Mouse (Mus musculus): Measurements from ENCODE around the gene Bglap3. TPM values are rescaled to one million over a fixed set of nuclear protein-coding genes. Genes with fewer than 3 reads are reported as not detected.
"Not testable (repeated sequence)": the region's sequence is repeated elsewhere in the genome, so short reads cannot be mapped to it uniquely, and the experiment has no call there.

Gene Bglap3
- polyA plus RNA-seq, 1 experiment from 2014 or later = 19.8 TPM

DNA sequence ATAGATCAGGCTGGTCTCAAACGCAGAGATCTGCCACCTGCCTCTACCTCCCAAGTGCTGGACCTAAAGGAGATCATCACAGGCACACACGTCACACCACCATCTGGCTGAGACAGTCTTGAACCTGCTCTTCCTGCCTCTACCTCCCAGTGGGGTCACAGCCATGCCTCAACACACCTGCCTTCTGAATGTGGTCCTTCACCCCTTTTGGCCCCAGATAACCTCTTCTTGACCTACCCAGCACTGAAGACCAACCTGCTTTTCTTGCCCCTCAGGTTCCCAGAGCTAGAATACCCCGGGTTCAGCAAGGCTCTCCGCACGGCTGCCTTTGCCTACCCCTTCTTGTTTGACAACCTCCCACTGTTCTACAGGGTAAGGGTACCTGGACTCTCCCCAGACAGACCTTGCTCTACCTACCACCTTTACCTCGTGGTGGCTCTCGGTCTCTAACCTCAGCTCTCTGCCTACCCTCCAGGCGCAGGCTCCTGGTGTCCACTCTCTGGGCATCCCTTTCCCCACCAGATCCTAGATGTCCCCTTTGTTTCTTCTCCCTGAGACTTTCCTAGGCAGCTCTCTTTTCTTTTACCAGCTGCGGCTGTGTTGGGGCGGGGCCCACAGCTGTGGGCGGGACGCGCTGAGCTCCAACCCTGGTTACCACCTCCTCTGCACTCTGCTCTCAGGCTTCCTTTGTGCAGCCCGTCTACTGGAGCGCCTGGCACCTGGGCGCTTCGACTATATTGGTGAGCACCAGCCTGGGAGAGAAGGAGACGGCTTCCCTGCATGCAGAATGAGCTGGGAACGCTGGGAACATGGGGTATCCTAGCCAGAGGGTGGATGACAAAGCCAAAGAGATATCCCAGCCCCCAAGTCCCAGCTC, 3.4 kb upstream of the Bglap3 start:
- peaks cover 11% of the 10 kb centered on the region for H3K4me1 ChIP-seq
- H3K9ac ChIP-seq = not testable (repeated sequence)

GRCm38 (mm10) chr3:88368511-88368910, 4.0 kb downstream of the Bglap3 start:
- Histone ChIP-seq H3K4me1 (peaks cover 11% of the 10 kb centered on the region), H3K27me3 (peaks cover 16% of the 10 kb centered on the region)
- H3K4me2 ChIP-seq (replicated peaks); H3K27ac ChIP-seq (replicated peaks); H3K9ac ChIP-seq; H3K4me3 ChIP-seq (replicated peaks); ATAC-seq (ENCODE audit: insufficient number of reproducible peaks, low FRiP score, low TSS enrichment, low read depth); H3K36me3 ChIP-seq; H3K9me3 ChIP-seq (replicated peaks): not testable (repeated sequence)
- 69% methylated on average over 7 of the region's 7 CpGs for WGBS

More for the DNA sequence above, 3.4 kb upstream of the Bglap3 start:
- H3K27ac ChIP-seq (replicated peaks) = 0 out of 2 replicates have a peak overlapping the region, but pooled peaks have one; percentile 48
- not testable (repeated sequence) for H3K9me3 ChIP-seq (replicated peaks); H3K36me3 ChIP-seq; H3K27me3 ChIP-seq
- peak overlapping the region; percentile 31 for H3K4me3 ChIP-seq (replicated peaks)
- peak overlapping the region; percentile 48 for H3K4me2 ChIP-seq (replicated peaks)
- 7% methylated on average over 19 of the region's 19 CpGs for WGBS
- peak; percentile 89 for ATAC-seq (ENCODE audit: insufficient number of reproducible peaks, low FRiP score, low TSS enrichment, low read depth)

DNA sequence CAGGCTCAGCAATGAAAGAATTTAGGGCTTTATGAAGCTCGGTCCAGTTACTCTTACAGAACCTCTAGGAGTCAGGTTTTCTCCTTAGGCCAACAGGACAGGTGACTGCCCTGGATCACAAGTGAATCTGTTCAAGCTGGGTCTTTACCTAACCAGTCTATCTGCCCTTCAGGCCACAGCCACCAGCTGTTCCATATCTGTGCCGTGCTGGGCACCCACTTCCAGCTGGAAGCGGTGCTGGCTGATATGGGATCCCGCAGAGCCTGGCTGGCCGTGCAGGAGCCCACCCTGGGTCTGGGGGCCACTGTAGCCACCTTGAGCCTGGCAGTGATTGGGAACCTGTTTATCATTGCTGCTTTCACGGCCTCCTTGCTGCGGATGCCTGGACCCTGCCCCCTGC, 5.0 kb downstream of the Bglap3 start:
- peaks cover 16% of the 10 kb centered on the region for H3K27me3 ChIP-seq
- not testable (repeated sequence) for H3K9ac ChIP-seq; ATAC-seq (ENCODE audit: insufficient number of reproducible peaks, low FRiP score, low TSS enrichment, low read depth); H3K4me3 ChIP-seq (replicated peaks); H3K36me3 ChIP-seq; H3K9me3 ChIP-seq (replicated peaks); H3K27ac ChIP-seq (replicated peaks)
- peak overlapping the region; percentile 47; the same call in 1 of the 2 replicates for H3K4me2 ChIP-seq (replicated peaks)
- H3K4me1 ChIP-seq = peaks cover 11% of the 10 kb centered on the region
- 48% methylated on average over 3 of the region's 7 CpGs for WGBS

DNA sequence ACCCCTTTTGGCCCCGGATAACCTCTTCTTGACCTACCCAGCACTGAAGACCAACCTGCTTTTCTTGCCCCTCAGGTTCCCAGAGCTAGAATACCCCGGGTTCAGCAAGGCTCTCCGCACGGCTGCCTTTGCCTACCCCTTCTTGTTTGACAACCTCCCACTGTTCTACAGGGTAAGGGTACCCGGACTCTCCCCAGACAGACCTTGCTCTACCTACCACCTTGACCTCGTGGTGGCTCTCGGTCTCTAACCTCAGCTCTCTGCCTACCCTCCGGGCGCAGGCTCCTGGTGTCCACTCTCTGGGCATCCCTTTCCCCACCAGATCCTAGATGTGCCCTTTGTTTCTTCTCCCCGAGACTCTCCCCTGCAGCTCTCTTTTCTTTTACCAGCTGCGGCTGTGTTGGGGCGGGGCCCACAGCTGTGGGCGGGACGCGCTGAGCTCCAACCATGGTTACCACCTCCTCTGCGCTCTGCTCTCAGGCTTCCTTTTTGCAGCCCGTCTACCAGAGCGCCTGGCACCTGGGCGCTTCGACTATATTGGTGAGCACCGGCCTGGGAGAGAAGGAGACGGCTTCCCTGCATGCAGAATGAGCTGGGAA, 5.6 kb downstream of the Bglap3 start:
- peaks cover 16% of the 10 kb centered on the region for H3K27me3 ChIP-seq
- H3K4me3 ChIP-seq (replicated peaks) = peak overlapping the region; percentile 27
- not testable (repeated sequence) for H3K27ac ChIP-seq (replicated peaks); H3K9me3 ChIP-seq (replicated peaks); H3K9ac ChIP-seq; H3K36me3 ChIP-seq
- peak; percentile 80 for ATAC-seq (ENCODE audit: insufficient number of reproducible peaks, low FRiP score, low TSS enrichment, low read depth)
- WGBS = 4% methylated on average over 21 of the region's 22 CpGs
- peak overlapping the region; percentile 47 for H3K4me2 ChIP-seq (replicated peaks)
- peaks cover 11% of the 10 kb centered on the region for H3K4me1 ChIP-seq

DNA sequence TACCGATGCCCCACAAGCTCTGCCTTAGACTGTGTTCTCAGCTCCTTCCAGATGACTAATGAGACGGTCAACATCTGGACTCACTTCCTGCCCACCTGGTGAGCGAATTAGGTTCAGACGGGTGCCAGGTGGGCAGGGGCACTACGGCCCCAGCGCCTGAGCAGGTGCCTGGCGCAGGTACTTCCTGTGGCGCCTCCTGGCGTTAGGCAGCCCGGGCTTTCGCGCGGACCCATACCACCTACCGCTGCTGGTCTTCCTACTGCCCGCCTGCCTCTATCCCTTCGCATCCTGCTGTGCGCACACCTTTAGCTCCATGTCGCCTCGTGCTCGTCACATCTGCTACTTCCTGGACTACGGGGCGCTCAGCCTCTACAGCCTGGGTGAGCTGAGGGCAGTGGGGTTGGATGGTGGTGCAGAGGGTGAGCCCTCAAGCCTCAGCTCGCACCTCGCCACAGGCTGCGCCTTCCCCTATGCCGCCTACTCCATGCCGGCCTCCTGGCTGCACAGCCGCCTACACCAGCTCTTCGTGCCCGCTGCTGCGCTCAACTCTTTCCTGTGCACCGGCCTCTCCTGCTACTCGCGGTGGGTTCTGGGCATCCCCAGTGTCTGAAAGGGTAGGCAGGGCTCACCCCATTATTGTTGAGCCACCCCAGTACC, 6.7 kb downstream of the Bglap3 start:
- Histone ChIP-seq H3K4me3 (replicated peaks) (no peak overlapping the region), H3K36me3 (peaks cover 17% of the 10 kb centered on the region), H3K4me2 (replicated peaks) (no peak overlapping the region), H3K9me3 (replicated peaks) (no peaks in the 10 kb centered on the region), H3K9ac (no peak overlapping the region), H3K4me1 (peaks cover 11% of the 10 kb centered on the region), H3K27me3 (peaks cover 16% of the 10 kb centered on the region), H3K27ac (replicated peaks) (no peak overlapping the region)
- no peak for ATAC-seq (ENCODE audit: insufficient number of reproducible peaks, low FRiP score, low TSS enrichment, low read depth)
- 42% methylated on average over 34 of the region's 34 CpGs for WGBS

- peaks cover 16% of the 10 kb centered on the region for H3K27me3 ChIP-seq
- WGBS = under 1% methylated on average over 16 of the region's 16 CpGs
- peaks cover 11% of the 10 kb centered on the region for H3K4me1 ChIP-seq
- H3K9ac ChIP-seq = no peak within 1 kb of the TSS
- H3K27ac ChIP-seq (replicated peaks) = peak within 1 kb of the TSS; percentile 59
- H3K9me3 ChIP-seq (replicated peaks) = no peaks in the 10 kb centered on the region
- H3K4me2 ChIP-seq (replicated peaks) = peak within 1 kb of the TSS; percentile 19
- peak within 1 kb of the TSS; percentile 22 for H3K4me3 ChIP-seq (replicated peaks)
- no peak for ATAC-seq (ENCODE audit: insufficient number of reproducible peaks, low FRiP score, low TSS enrichment, low read depth)
- peaks cover 32% of the 10 kb centered on the region for H3K36me3 ChIP-seq
Measured at GRCm38 (mm10) chr3:88364337-88364736, 8.2 kb downstream of the Bglap3 start, which contains the start of gene Paqr6. Gene Paqr6, plus strand, starts transcription at chr3:88364584.

GRCm38 (mm10) chr3:88363700-88364099, 8.8 kb downstream of the Bglap3 start:
- Histone ChIP-seq H3K27me3 (peaks cover 16% of the 10 kb centered on the region), H3K4me1 (peaks cover 11% of the 10 kb centered on the region), H3K36me3 (peaks cover 38% of the 10 kb centered on the region), H3K4me2 (replicated peaks) (no peak overlapping the region), H3K4me3 (replicated peaks) (no peak overlapping the region), H3K9me3 (replicated peaks) (no peaks in the 10 kb centered on the region), H3K9ac (no peak overlapping the region), H3K27ac (replicated peaks) (peak overlapping the region; percentile 59)
- 46% methylated on average over 4 of the region's 4 CpGs for WGBS
- no peak for ATAC-seq (ENCODE audit: insufficient number of reproducible peaks, low FRiP score, low TSS enrichment, low read depth)

- Histone ChIP-seq H3K4me2 (replicated peaks) (no peak overlapping the region), H3K36me3 (peaks cover 56% of the 10 kb centered on the region), H3K4me1 (peaks cover 11% of the 10 kb centered on the region), H3K27me3 (peaks cover 16% of the 10 kb centered on the region), H3K4me3 (replicated peaks) (no peak overlapping the region), H3K27ac (replicated peaks) (no peak overlapping the region), H3K9me3 (replicated peaks) (no peaks in the 10 kb centered on the region), H3K9ac (no peak overlapping the region)
- 79% methylated on average over 2 of the region's 2 CpGs for WGBS
- no peak for ATAC-seq (ENCODE audit: insufficient number of reproducible peaks, low FRiP score, low TSS enrichment, low read depth)
Measured at GRCm38 (mm10) chr3:88361612-88362313, 10.8 kb downstream of the Bglap3 start.

- peaks cover 14% of the 10 kb centered on the region for H3K27me3 ChIP-seq
- 59% methylated on average over 6 of the region's 6 CpGs for WGBS
- no peak overlapping the region for H3K27ac ChIP-seq (replicated peaks)
- H3K9me3 ChIP-seq (replicated peaks) = no peaks in the 10 kb centered on the region
- H3K4me2 ChIP-seq (replicated peaks) = no peak overlapping the region
- peaks cover 11% of the 10 kb centered on the region for H3K4me1 ChIP-seq
- no peak overlapping the region for H3K4me3 ChIP-seq (replicated peaks)
- ATAC-seq (ENCODE audit: insufficient number of reproducible peaks, low FRiP score, low TSS enrichment, low read depth) = no peak
- H3K36me3 ChIP-seq = peaks cover 63% of the 10 kb centered on the region
- no peak overlapping the region for H3K9ac ChIP-seq
Measured at GRCm38 (mm10) chr3:88361096-88361495, 11.4 kb downstream of the Bglap3 start.

DNA sequence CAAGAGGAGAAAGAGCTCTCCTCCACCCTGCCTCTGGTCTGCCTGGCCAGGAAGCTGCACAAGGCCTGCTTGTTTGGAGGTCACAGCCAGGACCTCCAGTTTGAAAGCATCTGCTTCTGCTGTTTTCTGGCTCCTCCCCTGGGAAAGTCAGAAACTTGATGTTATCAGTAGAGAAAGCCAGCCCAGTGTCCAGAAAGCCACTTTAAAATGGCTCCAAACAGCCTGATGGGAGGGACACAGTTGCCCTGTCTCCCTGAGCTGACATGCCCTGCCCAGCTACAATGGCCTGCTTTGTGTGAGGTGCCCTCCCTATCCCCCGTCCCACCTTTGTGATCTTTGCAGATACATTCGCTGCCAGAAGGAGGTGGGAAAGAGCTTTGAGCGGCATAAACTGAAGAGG, 12.6 kb downstream of the Bglap3 start:
- Histone ChIP-seq H3K27ac (replicated peaks) (no peak overlapping the region), H3K9me3 (replicated peaks) (no peaks in the 10 kb centered on the region), H3K4me1 (peaks cover 11% of the 10 kb centered on the region), H3K27me3 (peaks cover 3% of the 10 kb centered on the region; the same call in 1 of the 2 replicates), H3K4me2 (replicated peaks) (no peak overlapping the region), H3K9ac (no peak overlapping the region), H3K4me3 (replicated peaks) (no peak overlapping the region), H3K36me3 (peaks cover 74% of the 10 kb centered on the region)
- 33% methylated on average over 3 of the region's 3 CpGs for WGBS
- ATAC-seq (ENCODE audit: insufficient number of reproducible peaks, low FRiP score, low TSS enrichment, low read depth) = no peak

- 59% methylated on average over 5 of the region's 5 CpGs for WGBS
- peak; percentile 31; the same call in 1 of the 2 replicates for ATAC-seq (ENCODE audit: insufficient number of reproducible peaks, low FRiP score, low TSS enrichment, low read depth)
- Histone ChIP-seq H3K9ac (no peak overlapping the region), H3K27ac (replicated peaks) (no peak overlapping the region), H3K36me3 (peaks cover 78% of the 10 kb centered on the region), H3K4me3 (replicated peaks) (no peak overlapping the region), H3K9me3 (replicated peaks) (no peaks in the 10 kb centered on the region), H3K27me3 (no peaks in the 10 kb centered on the region), H3K4me2 (replicated peaks) (no peak overlapping the region), H3K4me1 (peaks cover 7% of the 10 kb centered on the region)
Measured at GRCm38 (mm10) chr3:88359584-88359983, 13.0 kb downstream of the Bglap3 start.

All from embryonic facial prominence, embryonic 15.5 days (tissue).